Mouse (Mus musculus): ENCODE data around the gene Klhl18. TPM values are rescaled to one million over a fixed set of nuclear protein-coding genes. Genes with fewer than 3 reads are reported as not detected.

The Klhl18 gene
- total RNA-seq, 2 experiments from 2014 or later = 16.7 to 19.8 TPM

Other genes with a start within 250 kb of the Klhl18 start
- 0.05 TPM in 1 of 2 replicates, not detected in the other for gene Cspg5, start 232.9 kb downstream of the Klhl18 start, total RNA-seq (2015)
- 0.08 and 0.33 TPM in 2 replicates for gene Cspg5, start 232.9 kb downstream of the Klhl18 start, total RNA-seq (2017)
- gene Elp6, start 171.5 kb downstream of the Klhl18 start, total RNA-seq (2015) = 4.8 and 5.1 TPM in 2 replicates
- 3.0 and 4.9 TPM in 2 replicates for gene Elp6, start 171.5 kb downstream of the Klhl18 start, total RNA-seq (2017)
- 12.8 and 14.5 TPM in 2 replicates for gene Scap, start 143.4 kb downstream of the Klhl18 start, total RNA-seq (2015)
- 9.4 and 18.7 TPM in 2 replicates for gene Scap, start 143.4 kb downstream of the Klhl18 start, total RNA-seq (2017)
- gene Ptpn23, start 68.5 kb downstream of the Klhl18 start, total RNA-seq (2015) = 7.2 and 11.5 TPM in 2 replicates
- 2.9 and 5.9 TPM in 2 replicates for gene Ptpn23, start 68.5 kb downstream of the Klhl18 start, total RNA-seq (2017)
- 7,759 and 10,303 TPM in 2 replicates for gene Ngp, start 56.9 kb downstream of the Klhl18 start, total RNA-seq (2015)
- 2,992 and 4,182 TPM in 2 replicates for gene Ngp, start 56.9 kb downstream of the Klhl18 start, total RNA-seq (2017)
- 1.1 and 1.6 TPM in 2 replicates for gene Kif9, start 264 bp upstream of the Klhl18 start, total RNA-seq (2015)
- 2.2 and 3.3 TPM in 2 replicates for gene Kif9, start 264 bp upstream of the Klhl18 start, total RNA-seq (2017)
- gene Setd2, start 55.9 kb upstream of the Klhl18 start, total RNA-seq (2015) = 109 and 127 TPM in 2 replicates
- gene Setd2, start 55.9 kb upstream of the Klhl18 start, total RNA-seq (2017) = 159 and 176 TPM in 2 replicates
- gene Nradd, start 147.8 kb upstream of the Klhl18 start, total RNA-seq (2015) = 4.6 and 5.2 TPM in 2 replicates
- 2.0 and 3.5 TPM in 2 replicates for gene Nradd, start 147.8 kb upstream of the Klhl18 start, total RNA-seq (2017)
- gene Nbeal2, start 177.5 kb upstream of the Klhl18 start, total RNA-seq (2015) = 42.1 and 52.5 TPM in 2 replicates
- gene Nbeal2, start 177.5 kb upstream of the Klhl18 start, total RNA-seq (2017) = 29.1 and 35.9 TPM in 2 replicates
- 204 and 210 TPM in 2 replicates for gene Ccdc12, start 179.8 kb upstream of the Klhl18 start, total RNA-seq (2015)
- gene Ccdc12, start 179.8 kb upstream of the Klhl18 start, total RNA-seq (2017) = 165 and 180 TPM in 2 replicates

All from megakaryocyte, adult 5-6 weeks (primary cell).